ENCODE assay signal across 8 mouse cellular contexts in genomic region chr19:8567104-8567880, GRCm38 (mm10). TPM values are rescaled to one million over a fixed set of nuclear protein-coding genes. Genes with fewer than 3 reads are reported as not detected.
DNase-seq lines count a peak whose midpoint lies in the region; ATAC-seq and TF ChIP-seq lines count a peak whose summit lies in the region.

No protein-coding gene starts in this region.

- no peak overlapping the region for H3K27ac ChIP-seq in heart, embryonic 12.5 days (ENCODE audit: poor library complexity, severe bottlenecking)
- H3K27ac ChIP-seq in heart, postnatal 0 days (ENCODE audit: low read depth): no peak overlapping the region

- H3K36me3 ChIP-seq in heart, embryonic 12.5 days: no peaks in the 10 kb centered on the region
- no peaks in the 10 kb centered on the region for H3K36me3 ChIP-seq in heart, postnatal 0 days (replicated peaks; ENCODE audit: control insufficient read depth, insufficient read depth, low read length)

- H3K4me2 ChIP-seq in heart, embryonic 12.5 days: no peak overlapping the region
- no peak overlapping the region for H3K4me2 ChIP-seq in heart, postnatal 0 days (ENCODE audit: low read depth, low read length)

- no peak for ATAC-seq in heart, embryonic 12.5 days (ENCODE audit: insufficient number of reproducible peaks, low FRiP score)
- ATAC-seq in heart, postnatal 0 days (ENCODE audit: insufficient read depth, low read depth): no peak; the same call in 1 of the 2 replicates

- peak; percentile 22 to 56 for DNase-seq in heart, adult 18-20 months
- DNase-seq in B cell, adult 2 months: peak; percentile 25 to 34
- DNase-seq in ZHBTc4 (ENCODE audit: low read depth, low spot score): peak; percentile 78
- DNase-seq in heart, postnatal 0 days (ENCODE audit: low spot score): peak; percentile 52
- DNase-seq in layer of hippocampus, adult 9-11 months: peak; percentile 72
- peak; percentile 63 for DNase-seq in right cerebral cortex, postnatal 14 days
- no peak for DNase-seq in urinary bladder, postnatal 25 days (ENCODE audit: low spot score)

- no peak overlapping the region for H3K4me3 ChIP-seq in heart, embryonic 12.5 days
- no peak overlapping the region for H3K4me3 ChIP-seq in heart, postnatal 0 days (ENCODE audit: low read depth, low read length)

- peak; percentile 59 for TF ChIP-seq CTCF in heart, postnatal 0 days (IDR thresholded peaks at IDR 0.05; ENCODE audit: low read depth)

- no peak overlapping the region for H3K9ac ChIP-seq in heart, embryonic 12.5 days
- H3K9ac ChIP-seq in heart, postnatal 0 days (replicated peaks; ENCODE audit: low read depth, low read length): no peak overlapping the region

- no peaks in the 10 kb centered on the region for H3K9me3 ChIP-seq in heart, embryonic 12.5 days (replicated peaks)
- no peaks in the 10 kb centered on the region for H3K9me3 ChIP-seq in heart, postnatal 0 days (replicated peaks; ENCODE audit: control insufficient read depth, low read length)

- WGBS in heart, embryonic 12.5 days: 44% methylated on average over 13 of the region's 13 CpGs
- 43% methylated on average over 13 of the region's 13 CpGs for WGBS in heart, postnatal 0 days

- H3K4me1 ChIP-seq in heart, embryonic 12.5 days (replicated peaks): peaks cover 13% of the 10 kb centered on the region
- 0 out of 2 replicates have a peak, but pooled peaks cover 7% of the 10 kb centered on the region for H3K4me1 ChIP-seq in heart, postnatal 0 days (ENCODE audit: control insufficient read depth, insufficient read depth)

- no peak for TF ChIP-seq EP300 in heart, postnatal 0 days (IDR thresholded peaks at IDR 0.05; ENCODE audit: low read depth)

- no peaks in the 10 kb centered on the region for H3K27me3 ChIP-seq in heart, embryonic 12.5 days (replicated peaks)
- no peaks in the 10 kb centered on the region for H3K27me3 ChIP-seq in heart, postnatal 0 days (ENCODE audit: control insufficient read depth, insufficient read depth, low read length)

RNA-seq across cellular contexts. Expression of gene Slc22a8, which starts 23.8 kb away (rescaled TPM):
- not detected for total RNA-seq in heart, adult 18-20 months (2021)
- polyA plus RNA-seq in heart, embryonic 12.5 days (2016; fragmentation: Nextera tagmentation; extraction: Ambion mirVana): 0.05 TPM in 1 of 2 replicates, not detected in the other
- not detected in 2 replicates for total RNA-seq in heart, postnatal 0 days (2014; rRNA removed; ENCODE audit: low replicate concordance)
- polyA plus RNA-seq in heart, postnatal 0 days (2015; fragmentation: Nextera tagmentation; extraction: Ambion mirVana): 0.05 and 0.18 TPM in 2 replicates

RNA-seq across cellular contexts. Expression of gene Slc22a6, which starts 50.5 kb away (rescaled TPM):
- total RNA-seq in heart, adult 18-20 months (2021): not detected
- polyA plus RNA-seq in heart, embryonic 12.5 days (2016; fragmentation: Nextera tagmentation; extraction: Ambion mirVana): not detected in 2 replicates
- 0.04 TPM in 1 of 2 replicates, not detected in the other for total RNA-seq in heart, postnatal 0 days (2014; rRNA removed; ENCODE audit: low replicate concordance)
- not detected in 2 replicates for polyA plus RNA-seq in heart, postnatal 0 days (2015; fragmentation: Nextera tagmentation; extraction: Ambion mirVana)
